Mouse (Mus musculus): Measurements from ENCODE around the gene Mbnl2. TPM values are rescaled to one million over a fixed set of nuclear protein-coding genes. Genes with fewer than 3 reads are reported as not detected.

The Mbnl2 gene
- total RNA-seq, 4 experiments from 2014 or later: 203 to 240 (median 218) TPM

DNA sequence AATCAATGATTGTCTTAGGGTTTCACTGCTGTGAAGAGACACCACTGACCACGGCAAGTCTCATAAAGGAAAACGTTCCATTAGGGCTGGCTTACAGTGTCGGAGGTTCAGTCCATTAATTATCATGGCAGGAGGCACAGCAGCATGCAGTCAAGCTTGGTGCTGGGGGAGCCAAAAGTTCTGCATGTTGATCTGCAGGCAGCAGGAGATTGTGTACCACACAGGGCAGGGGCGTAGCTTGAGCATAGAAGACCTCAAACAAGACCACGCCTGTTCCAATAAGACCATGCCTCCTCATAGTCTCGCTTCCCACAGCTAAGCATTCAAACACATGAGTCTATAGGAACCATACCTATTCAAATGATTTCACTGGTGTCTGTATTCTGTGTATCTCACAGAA, 85.7 kb downstream of the Mbnl2 start:
- DNase-seq: no peak

GRCm38 (mm10) chr14:120362409-120362992, 87.0 kb downstream of the Mbnl2 start:
- DNase-seq: no peak

DNA sequence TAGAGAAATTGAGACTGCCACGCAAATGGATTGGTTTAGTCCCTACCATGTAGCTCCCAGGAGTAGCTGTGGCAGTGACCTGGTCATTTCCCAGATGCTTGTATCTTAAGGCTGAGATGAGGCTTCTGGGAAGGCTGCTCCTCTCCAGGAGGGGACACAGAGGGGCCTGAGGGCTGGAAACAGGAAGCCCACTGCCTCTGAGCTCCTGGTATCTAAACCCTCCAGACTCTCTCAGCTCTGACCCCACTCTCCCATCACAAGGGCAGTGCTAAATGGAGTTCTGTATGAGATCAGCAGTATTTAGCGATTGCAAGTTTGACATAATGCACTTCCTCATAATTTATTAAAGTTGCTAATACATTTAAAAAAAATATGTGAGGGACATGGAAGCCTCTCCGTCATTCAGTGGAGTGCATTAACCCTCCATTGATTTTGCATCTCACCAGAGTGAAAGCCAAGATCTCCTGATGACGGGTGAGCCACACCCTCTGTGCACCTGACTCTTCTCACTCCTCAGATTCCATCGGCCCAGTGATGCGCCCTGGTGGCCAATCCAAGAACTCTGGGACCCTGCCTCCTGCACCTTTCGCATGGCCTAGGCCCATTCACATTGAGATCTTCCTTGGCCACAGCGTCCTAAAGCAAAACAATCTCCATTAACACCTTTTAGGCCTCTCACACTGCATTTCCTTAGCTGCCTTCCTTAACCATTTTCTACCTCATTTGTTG, 87.8 kb downstream of the Mbnl2 start:
- no peak for DNase-seq

- DNase-seq: no peak
These were observed 89.6 kb downstream of the Mbnl2 start for GRCm38 (mm10) chr14:120365088-120365487.

- peak; percentile 74 for DNase-seq
These were observed 91.5 kb downstream of the Mbnl2 start for GRCm38 (mm10) chr14:120366962-120367361.

DNA sequence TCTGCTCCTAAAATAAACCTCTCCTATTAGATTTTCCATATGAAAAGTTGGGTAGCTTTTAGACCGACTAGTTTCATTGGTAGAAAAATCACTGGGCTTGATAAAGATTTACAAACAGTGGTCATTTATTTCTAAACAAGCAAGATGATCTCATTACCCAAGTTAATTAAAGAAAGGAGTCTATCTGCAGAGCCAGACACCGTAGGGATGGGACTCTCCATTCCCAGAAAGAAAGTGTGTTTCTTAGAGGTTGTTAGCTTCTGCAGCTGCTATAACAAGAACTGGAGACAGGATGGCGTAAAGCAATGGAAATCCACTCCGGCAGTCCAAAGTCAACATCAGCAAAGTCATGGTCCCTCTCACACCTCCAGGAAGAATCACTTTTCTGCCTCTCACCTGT, 92.1 kb downstream of the Mbnl2 start:
- no peak for DNase-seq

DNA sequence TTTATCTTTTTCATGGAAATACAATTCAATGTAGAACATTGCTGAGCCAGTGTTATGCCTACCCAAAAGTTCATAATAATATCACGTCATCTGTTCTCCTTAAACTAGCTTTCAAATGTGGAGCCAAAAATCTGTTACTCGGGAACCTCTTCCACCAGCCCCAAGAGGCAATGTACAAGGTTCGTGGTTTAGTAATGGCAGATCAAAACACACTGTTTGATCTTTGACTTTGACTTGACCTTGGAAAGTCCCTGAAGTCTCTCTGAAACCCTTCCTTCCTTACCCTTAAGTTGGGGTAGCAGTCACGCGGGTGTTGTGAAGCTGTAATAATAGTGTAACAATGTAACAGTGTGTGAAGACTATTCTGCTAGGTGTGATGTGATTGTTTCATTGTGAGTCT, 93.0 kb downstream of the Mbnl2 start:
- DNase-seq: no peak

GRCm38 (mm10) chr14:120368914-120369391, 93.5 kb downstream of the Mbnl2 start:
- DNase-seq: peak; percentile 71

DNA sequence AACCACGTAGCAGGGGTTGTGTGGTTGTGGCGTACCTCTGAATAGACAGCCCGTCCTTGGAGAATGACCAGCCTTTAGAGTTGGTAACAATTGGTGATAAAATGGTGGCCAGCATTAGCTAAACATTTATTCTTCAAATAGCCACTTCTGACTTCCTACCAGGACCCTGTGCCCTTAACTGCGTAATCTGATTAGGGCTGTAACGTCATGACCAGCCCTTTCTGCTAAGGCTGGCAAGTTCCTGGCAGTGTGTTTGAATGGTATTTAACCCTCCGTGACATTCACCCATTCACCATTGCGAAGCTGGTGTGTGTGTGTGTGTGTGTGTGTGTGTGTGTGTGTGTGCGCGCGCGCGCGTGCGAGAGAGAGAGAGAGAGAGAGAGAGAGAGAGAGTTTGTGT, 94.6 kb downstream of the Mbnl2 start:
- no peak for DNase-seq

DNA sequence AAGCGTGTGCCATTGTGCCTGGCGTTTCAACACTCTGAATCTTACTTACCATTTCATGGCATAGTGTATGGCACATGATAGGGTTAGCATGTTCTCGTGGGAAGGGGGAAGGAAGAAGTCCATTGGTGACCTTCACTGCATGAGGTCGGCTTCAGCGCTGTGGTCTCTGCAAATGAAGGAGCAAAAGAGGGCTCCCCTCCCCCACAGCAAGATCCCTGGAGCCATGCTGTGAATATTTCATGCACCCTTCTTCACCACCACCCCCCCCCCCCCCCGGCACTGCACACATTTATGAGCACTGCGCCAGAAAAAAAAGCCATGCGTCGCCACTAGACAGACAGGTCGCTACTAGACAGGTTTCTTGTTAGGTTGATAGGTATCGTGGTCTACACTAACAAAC, 95.2 kb downstream of the Mbnl2 start:
- no peak for DNase-seq

DNA sequence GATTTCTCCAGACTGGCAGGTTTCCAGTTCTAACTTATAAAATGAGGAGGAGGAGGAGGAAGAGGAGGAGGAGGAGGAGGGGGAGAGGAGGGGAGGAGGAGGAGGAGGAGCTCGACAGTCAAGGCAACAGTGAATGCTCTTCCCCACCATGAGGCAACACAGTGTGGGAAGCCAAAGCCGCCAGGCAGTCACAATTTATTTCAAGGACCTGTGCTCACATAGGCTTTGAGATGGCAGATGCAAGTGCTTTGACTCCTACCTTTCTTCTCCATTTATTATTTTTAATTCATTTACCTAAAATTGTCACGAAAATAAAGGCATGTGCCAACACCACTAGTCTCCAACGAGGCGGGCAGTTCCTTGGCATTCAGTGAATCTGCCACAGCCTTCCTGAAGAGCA, 95.7 kb downstream of the Mbnl2 start:
- DNase-seq: no peak

GRCm38 (mm10) chr14:120373026-120374024, 97.9 kb downstream of the Mbnl2 start:
- DNase-seq: peak; percentile 55

DNA sequence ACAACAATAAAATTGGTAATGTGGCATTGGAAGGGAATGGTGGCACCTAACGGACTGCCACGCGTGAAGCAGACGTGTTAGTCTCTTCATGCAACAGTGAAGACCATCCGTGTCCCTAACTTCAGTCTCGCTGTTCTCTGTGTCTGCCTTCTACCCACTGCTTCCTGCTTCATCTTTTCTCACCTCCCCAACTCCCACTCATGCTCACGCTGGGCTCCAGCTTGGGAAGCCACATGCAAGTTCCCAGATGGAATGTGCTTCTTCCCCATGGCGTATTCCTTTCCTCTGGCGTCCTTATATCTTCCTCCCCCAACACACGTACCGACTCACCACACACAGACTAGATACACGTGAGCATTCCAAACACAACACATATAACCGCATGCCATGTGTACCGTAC, 99.3 kb downstream of the Mbnl2 start:
- no peak for DNase-seq

GRCm38 (mm10) chr14:120377192-120377591, 101.7 kb downstream of the Mbnl2 start:
- DNase-seq: no peak

- no peak for DNase-seq
These were observed 102.5 kb downstream of the Mbnl2 start for GRCm38 (mm10) chr14:120378002-120378401.

GRCm38 (mm10) chr14:120379716-120380115, 104.2 kb downstream of the Mbnl2 start:
- DNase-seq: no peak

DNA sequence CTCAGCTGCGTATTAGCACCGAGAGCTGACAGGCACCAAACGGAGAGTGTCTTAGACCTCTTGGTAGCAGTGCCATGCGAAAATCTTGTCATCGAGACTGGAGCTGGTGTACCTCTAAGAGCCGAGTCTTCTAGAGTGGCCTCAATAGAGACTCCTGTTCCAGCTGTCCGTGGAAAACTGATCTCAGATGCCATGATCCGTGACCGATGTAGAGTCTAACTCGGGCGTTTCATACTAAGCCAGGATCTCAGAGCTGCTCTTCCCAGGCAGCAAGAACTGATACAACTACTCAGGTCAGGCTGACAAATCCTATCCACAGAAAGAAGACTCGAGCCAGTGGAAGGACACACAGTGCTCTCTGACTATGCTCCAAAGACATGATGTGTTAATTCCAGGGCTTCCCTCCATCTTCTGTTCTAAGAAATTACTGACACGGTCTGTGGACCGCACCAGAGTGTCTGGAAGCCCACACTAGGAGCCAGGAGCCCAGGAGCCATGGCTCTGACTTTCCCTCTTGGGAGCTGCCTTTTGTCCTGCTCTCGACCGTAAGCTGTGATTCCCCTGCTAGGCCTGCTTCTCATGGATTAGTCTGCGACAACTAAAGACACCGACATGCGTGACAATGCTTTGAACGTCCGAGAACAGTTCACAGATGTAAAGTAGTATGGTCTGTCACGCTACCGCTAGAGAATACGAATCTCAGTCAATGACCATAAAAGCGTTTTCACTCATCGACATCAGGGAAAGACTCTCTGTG, 106.1 kb downstream of the Mbnl2 start:
- no peak for DNase-seq

- no peak for DNase-seq
These were observed 106.7 kb downstream of the Mbnl2 start for GRCm38 (mm10) chr14:120382179-120382578.

GRCm38 (mm10) chr14:120383186-120383851, 107.8 kb downstream of the Mbnl2 start:
- DNase-seq: no peak

- DNase-seq: no peak
These were observed 109.1 kb downstream of the Mbnl2 start for GRCm38 (mm10) chr14:120384615-120385014.

DNA sequence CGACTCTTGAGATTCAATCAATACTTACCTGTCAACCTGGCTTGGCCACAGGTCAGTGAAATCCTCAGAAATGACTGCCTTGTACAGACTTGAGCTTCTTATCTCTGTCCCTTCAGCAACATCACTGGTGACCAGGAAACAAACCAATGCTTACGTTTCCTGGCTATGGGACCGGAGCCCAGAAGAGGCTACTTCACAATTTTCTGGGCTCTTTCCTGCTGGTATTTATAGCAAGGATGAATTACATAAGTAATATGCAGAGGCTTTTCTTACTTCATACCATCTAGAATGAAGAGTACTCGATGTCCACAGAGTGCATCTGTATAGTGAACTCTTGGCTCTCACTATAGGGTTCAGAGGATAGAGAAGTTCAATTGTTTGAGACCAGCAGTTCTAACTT, 111.8 kb downstream of the Mbnl2 start:
- DNase-seq: no peak
